Mouse (Mus musculus) macrophage (primary cell): ENCODE results near the gene Thada. TPM values are rescaled to one million over a fixed set of nuclear protein-coding genes. Genes with fewer than 3 reads are reported as not detected.

Experiments used
- H3K27ac ChIP-seq: fragments of 350-480 bp; formaldehyde crosslinking; 2 replicates; pipeline ENCODE4 v1.9.0; 2021
- H3K36me3 ChIP-seq: fragments of 350-480 bp; formaldehyde crosslinking; 2 replicates; pipeline ENCODE4 v1.9.0; 2021; ENCODE audit errors: inconsistent target
- H3K4me3 ChIP-seq: fragments of 350-480 bp; formaldehyde crosslinking; 2 replicates; pipeline ENCODE4 v1.9.0; 2021; ENCODE audit errors: inconsistent target
- H3K79me2 ChIP-seq: fragments of 350-480 bp; formaldehyde crosslinking; 2 replicates; pipeline ENCODE4 v1.9.0; 2021; ENCODE audit errors: inconsistent target
- WGBS: methylation state at CpG from one replicate; pipeline ENCODE4 v1.1.7; 2026; ENCODE audit warnings: inconsistent platforms; ENCODE audit not compliant: missing documents; 5-methylcytosine and 5-hydroxymethylcytosine counted together
- polyA plus RNA-seq: library from polyadenylated mRNA; stranded (reverse); fragments of 250-400 nt; gene quantifications from 3 replicates; pipeline ENCODE4 v1.2.4, GENCODE M21; 2018; ENCODE audit warnings: inconsistent platforms

Thada gene
- polyA plus RNA-seq, 1 experiment from 2014 or later, result 6.0 TPM

DNA sequence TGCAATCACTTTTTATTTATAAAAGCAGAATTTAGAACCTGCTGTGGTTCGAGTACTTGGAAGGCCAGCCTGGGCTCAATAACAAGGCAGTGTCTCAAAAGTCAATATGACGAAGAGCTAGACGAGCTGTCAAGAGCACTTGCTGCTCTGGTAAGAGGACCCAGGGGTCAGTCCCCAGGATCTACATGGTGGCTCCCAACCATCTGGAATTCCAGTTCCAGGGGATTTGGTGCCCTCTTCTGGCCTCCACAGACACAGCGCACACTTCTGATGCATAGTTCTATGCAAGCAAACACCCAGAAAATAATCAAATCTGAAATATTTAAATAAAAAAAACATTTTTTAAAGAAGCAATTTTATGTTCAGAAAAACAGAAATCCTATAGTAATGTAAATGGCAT is 45.0 kb downstream of the Thada start:
- Histone ChIP-seq H3K79me2 (no peaks in the 10 kb centered on the region), H3K4me3 (no peak overlapping the region), H3K36me3 (peaks cover 14% of the 10 kb centered on the region), H3K27ac (no peak overlapping the region)
- WGBS, result 95% methylated on average over 4 of the region's 4 CpGs

DNA sequence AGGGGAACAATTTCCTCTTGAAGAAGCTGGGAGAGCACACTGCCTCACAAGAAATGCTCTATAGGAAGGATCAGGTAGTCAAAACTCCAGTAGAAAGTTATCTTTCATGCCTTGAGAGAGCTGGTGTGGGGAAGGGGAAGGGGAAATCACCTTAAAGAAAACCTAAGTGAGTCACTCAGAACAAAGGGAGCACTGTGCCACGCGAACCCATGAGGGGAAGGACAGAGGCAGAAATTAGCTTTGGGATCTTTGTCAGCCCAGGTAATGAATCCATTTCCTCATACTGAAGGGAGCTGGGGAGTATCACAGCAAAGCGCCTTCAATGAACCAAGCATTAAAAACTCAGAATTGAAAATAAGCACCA is 45.7 kb downstream of the Thada start:
- peaks cover 13% of the 10 kb centered on the region for H3K36me3 ChIP-seq
- H3K79me2 ChIP-seq, result no peaks in the 10 kb centered on the region
- 95% methylated on average over 3 of the region's 3 CpGs for WGBS
- H3K27ac ChIP-seq, result no peak overlapping the region
- no peak overlapping the region for H3K4me3 ChIP-seq

DNA sequence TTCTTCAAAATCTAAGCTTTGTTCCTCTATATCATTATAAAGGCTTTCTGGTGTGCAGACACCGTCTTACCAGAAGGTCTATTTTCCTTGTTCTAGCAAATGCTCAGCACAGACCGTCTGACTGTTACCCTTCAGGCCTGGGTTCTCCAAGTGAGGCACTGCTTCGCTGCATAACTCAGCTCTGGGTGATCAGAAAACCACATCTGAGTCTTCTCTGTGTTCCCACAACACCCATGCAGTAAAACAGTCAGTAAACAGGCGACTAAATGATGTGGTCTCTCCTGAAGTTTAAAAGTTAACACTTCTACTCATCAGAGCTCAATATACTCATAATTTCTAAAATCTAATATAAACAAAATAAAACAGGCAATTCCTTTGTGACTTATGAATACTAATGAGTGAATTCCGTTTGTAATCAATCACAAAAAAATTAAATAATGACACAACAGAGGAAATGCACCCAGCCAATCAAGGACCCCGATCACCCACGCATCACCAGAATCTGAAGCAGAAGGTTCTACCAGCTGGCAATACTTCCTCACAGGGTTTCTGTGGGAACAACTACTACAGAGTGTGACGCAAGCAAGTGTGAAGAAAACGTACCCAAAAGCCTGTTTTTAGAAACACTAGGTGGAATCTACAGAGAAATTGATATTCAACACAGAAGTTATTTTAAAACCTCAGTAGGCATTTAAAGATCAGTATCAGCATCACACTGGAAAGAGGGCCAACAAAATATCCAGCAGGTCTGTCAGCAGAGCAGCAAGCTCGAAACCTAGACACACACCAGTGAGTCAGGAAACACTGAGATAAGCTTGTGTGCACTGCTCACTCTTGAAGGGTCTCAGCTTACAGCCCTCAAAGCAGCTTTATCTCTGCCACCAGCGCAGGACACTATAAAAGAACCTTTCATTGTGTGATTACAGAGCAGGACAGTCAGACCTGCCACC is 46.4 kb downstream of the Thada start:
- no peaks in the 10 kb centered on the region for H3K79me2 ChIP-seq
- H3K27ac ChIP-seq, result no peak overlapping the region
- H3K36me3 ChIP-seq, result peaks cover 6% of the 10 kb centered on the region; the same call in 1 of the 2 replicates
- H3K4me3 ChIP-seq, result no peak overlapping the region
- WGBS, result 58% methylated on average over 11 of the region's 11 CpGs

GRCm38 (mm10) chr17:84415936-84416335 is 50.1 kb downstream of the Thada start:
- Histone ChIP-seq H3K27ac (no peak overlapping the region), H3K36me3 (no peaks in the 10 kb centered on the region), H3K79me2 (no peaks in the 10 kb centered on the region), H3K4me3 (no peak overlapping the region)
- 98% methylated on average over 3 of the region's 3 CpGs for WGBS

DNA sequence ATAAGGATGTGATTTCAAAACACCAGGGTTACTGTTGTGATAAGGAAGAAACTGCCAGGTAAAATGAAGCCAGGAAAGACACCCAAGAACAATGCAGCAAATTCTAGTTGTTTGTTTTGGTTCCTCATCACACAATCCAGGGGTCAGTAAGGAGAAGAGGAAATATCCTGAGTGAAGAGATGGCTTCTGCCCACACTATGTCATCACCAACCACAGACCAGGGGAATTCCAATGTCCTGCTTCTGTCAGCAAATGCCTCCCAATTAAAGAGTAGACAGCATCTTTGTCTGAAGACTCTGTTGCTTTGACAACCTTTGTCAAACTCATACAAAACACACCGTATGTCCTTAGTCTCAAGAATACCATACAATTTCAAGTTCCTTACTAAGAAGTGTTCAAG is 57.3 kb downstream of the Thada start:
- 86% methylated on average over 1 of the region's 1 CpGs for WGBS
- no peaks in the 10 kb centered on the region for H3K36me3 ChIP-seq
- H3K4me3 ChIP-seq, result no peak overlapping the region
- no peak overlapping the region for H3K27ac ChIP-seq
- H3K79me2 ChIP-seq, result no peaks in the 10 kb centered on the region

- H3K36me3 ChIP-seq, result no peaks in the 10 kb centered on the region
- no peak overlapping the region for H3K4me3 ChIP-seq
- no peak overlapping the region for H3K27ac ChIP-seq
- 87% methylated on average over 6 of the region's 6 CpGs for WGBS
- H3K79me2 ChIP-seq, result no peaks in the 10 kb centered on the region
Measured at GRCm38 (mm10) chr17:84405616-84406015, 60.4 kb downstream of the Thada start.

- WGBS, result 94% methylated on average over 5 of the region's 5 CpGs
- no peaks in the 10 kb centered on the region for H3K79me2 ChIP-seq
- H3K36me3 ChIP-seq, result no peaks in the 10 kb centered on the region
- H3K27ac ChIP-seq, result no peak overlapping the region
- no peak overlapping the region for H3K4me3 ChIP-seq
Measured at GRCm38 (mm10) chr17:84401796-84402195, 64.2 kb downstream of the Thada start.

DNA sequence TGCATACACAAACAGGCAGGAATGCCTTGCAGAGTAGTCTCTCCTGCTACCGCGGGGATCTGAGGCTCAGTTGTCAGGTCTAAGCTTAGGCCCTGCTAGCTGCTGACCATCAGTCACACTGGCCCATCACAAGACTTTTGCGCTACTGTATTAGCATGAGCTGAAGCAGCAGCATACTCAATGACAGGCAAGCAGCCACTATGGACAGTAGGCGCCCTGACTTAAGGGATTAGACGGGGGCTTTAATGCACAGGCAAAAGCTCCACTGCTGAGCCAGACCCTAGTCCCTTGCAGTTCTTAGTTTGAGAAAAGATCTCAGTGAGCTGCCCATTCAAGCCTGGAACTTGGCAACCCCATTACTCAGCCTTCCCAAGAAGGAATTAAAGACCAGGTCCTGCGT is 66.6 kb downstream of the Thada start:
- Histone ChIP-seq H3K79me2 (no peaks in the 10 kb centered on the region), H3K27ac (no peak overlapping the region), H3K4me3 (no peak overlapping the region), H3K36me3 (no peaks in the 10 kb centered on the region)
- WGBS, result 94% methylated on average over 4 of the region's 6 CpGs

DNA sequence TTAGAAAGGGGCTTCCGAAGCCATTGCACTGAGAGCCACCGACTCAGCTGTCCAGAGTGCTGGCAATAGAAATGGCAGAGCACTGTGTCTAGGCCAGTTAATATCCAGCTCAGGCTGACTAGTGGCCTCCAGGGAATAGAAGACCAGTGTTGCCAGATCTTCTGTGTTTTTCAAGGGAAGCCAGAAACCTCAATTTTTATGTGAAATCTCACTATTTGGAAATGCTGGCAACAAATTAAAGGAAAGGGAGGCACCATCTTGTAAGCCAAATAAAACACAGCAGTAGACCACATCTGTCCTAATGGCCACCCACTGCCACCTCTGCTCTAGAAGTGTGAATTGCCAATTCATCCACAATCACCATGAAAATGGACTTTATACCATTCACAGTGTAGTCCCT is 76.0 kb downstream of the Thada start:
- H3K4me3 ChIP-seq, result no peak overlapping the region
- H3K79me2 ChIP-seq, result no peaks in the 10 kb centered on the region
- no peaks in the 10 kb centered on the region for H3K36me3 ChIP-seq
- H3K27ac ChIP-seq, result no peak overlapping the region
- 100% methylated on average over 2 of the region's 2 CpGs for WGBS

GRCm38 (mm10) chr17:84386176-84386575 is 79.8 kb downstream of the Thada start:
- Histone ChIP-seq H3K36me3 (no peaks in the 10 kb centered on the region), H3K4me3 (no peak overlapping the region), H3K79me2 (no peaks in the 10 kb centered on the region), H3K27ac (no peak overlapping the region)
- 93% methylated on average over 4 of the region's 4 CpGs for WGBS

GRCm38 (mm10) chr17:84385696-84386095 is 80.3 kb downstream of the Thada start:
- H3K4me3 ChIP-seq, result no peak overlapping the region
- H3K27ac ChIP-seq, result no peak overlapping the region
- WGBS, result 80% methylated on average over 6 of the region's 6 CpGs
- H3K79me2 ChIP-seq, result no peaks in the 10 kb centered on the region
- no peaks in the 10 kb centered on the region for H3K36me3 ChIP-seq

GRCm38 (mm10) chr17:84384661-84385060 is 81.3 kb downstream of the Thada start:
- H3K36me3 ChIP-seq, result no peaks in the 10 kb centered on the region
- H3K27ac ChIP-seq, result no peak overlapping the region
- no peaks in the 10 kb centered on the region for H3K79me2 ChIP-seq
- H3K4me3 ChIP-seq, result no peak overlapping the region

DNA sequence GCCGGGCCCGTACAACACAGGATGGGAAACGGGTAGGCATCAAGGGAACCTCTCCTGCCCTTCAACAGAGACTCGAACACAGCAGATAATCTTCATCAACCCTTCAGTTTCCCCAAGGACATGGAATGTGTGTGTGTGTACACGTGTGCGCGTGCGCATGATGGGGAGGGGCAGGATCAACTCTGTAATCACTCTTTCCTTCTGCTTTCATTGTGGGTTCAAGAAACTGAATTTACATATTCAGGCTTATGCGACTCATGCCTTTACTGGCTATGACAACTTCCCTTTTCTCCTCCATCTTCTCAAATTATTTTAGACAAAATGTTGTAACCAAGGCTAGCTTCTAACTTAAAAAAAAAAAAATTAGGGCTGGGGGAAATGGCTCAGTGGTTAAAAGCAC is 85.7 kb downstream of the Thada start:
- Histone ChIP-seq H3K36me3 (no peaks in the 10 kb centered on the region), H3K27ac (no peak overlapping the region), H3K79me2 (no peaks in the 10 kb centered on the region), H3K4me3 (no peak overlapping the region)
- 82% methylated on average over 5 of the region's 9 CpGs for WGBS

- Histone ChIP-seq H3K27ac (no peak overlapping the region), H3K36me3 (no peaks in the 10 kb centered on the region), H3K79me2 (no peaks in the 10 kb centered on the region), H3K4me3 (no peak overlapping the region)
- WGBS, result 100% methylated on average over 4 of the region's 4 CpGs
Measured at GRCm38 (mm10) chr17:84376882-84377281, 89.1 kb downstream of the Thada start.

- no peak overlapping the region for H3K4me3 ChIP-seq
- no peak overlapping the region for H3K27ac ChIP-seq
- no peaks in the 10 kb centered on the region for H3K79me2 ChIP-seq
- 92% methylated on average over 6 of the region's 6 CpGs for WGBS
- no peaks in the 10 kb centered on the region for H3K36me3 ChIP-seq
Measured at GRCm38 (mm10) chr17:84372411-84373045, 93.5 kb downstream of the Thada start.
